Mouse (Mus musculus) c-Kit-negative CD71-positive TER-119-positive erythroid progenitor cells, embryonic 14.5 days (primary cell): Measurements from ENCODE around the gene Zbed3.
"Not testable (repeated sequence)": the region's sequence is repeated elsewhere in the genome, so short reads cannot be mapped to it uniquely, and the experiment has no call there.

Source experiments
- DNase-seq: peaks from one replicate; pipeline ENCODE4 v3.0.0-alpha.2; 2013; ENCODE audit warnings: low read depth, low spot score

Gene Zbed3

GRCm38 (mm10) chr13:95332086-95332899, 8.9 kb downstream of the Zbed3 start:
- DNase-seq, result no peak

- no peak for DNase-seq
Observed at GRCm38 (mm10) chr13:95336122-95336677, 12.8 kb downstream of the Zbed3 start.

GRCm38 (mm10) chr13:95343470-95343869, 20.1 kb downstream of the Zbed3 start:
- no peak for DNase-seq

- no peak for DNase-seq
Observed at GRCm38 (mm10) chr13:95345869-95346268, 22.5 kb downstream of the Zbed3 start.

GRCm38 (mm10) chr13:95347018-95347696, 23.7 kb downstream of the Zbed3 start:
- peak; percentile 38 for DNase-seq

DNA sequence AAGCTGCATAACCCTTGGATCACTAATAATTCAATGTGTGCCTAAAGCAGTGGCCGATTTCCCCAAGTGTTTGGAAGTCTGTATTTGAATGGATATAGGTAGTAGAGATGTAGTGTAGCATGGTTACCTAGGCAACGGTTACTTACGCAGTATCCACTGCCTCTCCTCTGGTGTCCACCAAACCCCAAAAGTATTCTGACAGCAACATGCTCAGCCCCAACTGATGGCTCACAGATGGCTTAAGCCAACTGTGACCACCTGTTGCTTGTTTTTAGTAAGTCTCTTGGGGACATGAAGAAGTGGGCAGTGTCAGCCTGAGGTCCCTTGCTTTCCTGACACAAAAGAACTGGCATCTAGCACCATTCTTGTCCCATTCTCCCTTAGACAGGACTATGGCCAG, 25.1 kb downstream of the Zbed3 start:
- no peak for DNase-seq

- no peak for DNase-seq
Observed at GRCm38 (mm10) chr13:95358223-95358622, 34.8 kb downstream of the Zbed3 start.

- DNase-seq, result no peak
Observed at GRCm38 (mm10) chr13:95363440-95363839, 40.0 kb downstream of the Zbed3 start.

- no peak for DNase-seq
Observed at GRCm38 (mm10) chr13:95366356-95366755, 42.9 kb downstream of the Zbed3 start.

DNA sequence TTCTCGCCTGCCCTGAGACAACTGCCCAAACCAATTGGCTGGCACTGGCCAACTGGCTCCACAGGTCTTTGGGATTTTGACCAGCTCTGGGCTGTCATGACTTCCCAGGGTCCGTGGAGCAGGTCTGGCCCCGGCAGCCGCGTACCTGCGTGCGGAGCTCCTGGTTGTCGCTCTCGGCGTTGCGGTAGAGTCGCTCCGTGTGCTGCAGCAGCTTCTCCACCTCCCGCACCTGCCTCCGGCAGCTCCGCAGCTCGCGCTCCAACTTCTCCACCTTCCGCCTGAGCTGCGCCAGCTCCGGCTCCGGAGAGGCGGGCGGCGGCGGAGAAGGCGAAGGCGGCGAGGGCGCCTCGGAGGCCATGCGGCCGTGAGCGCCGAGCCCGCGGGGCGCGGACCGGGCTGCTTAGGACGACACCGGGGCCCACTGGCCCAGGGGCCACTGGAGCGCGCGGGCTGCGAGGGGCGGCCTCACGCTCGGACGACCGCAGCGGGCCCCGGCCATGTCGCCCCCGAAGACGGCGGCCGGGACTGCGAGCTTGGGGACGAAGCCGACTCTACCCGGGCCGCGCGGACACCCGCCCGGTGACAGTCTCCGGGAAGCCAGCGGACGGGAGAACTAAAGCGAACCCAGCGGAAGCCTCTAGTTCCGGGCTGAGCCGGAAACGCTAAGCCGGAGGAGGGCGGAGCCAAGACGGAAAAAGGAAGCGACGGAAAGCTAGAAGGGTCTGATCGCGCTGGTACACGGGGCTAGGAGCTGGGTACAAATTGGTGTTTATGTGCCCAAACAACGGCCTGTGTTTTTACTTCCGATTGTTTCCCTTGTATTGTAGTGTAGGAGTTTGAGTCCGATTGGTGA, 51.5 kb downstream of the Zbed3 start, which contains the start of gene Aggf1:
Gene Aggf1, minus strand, starts transcription at position 652 of the 853 bp plus-strand sequence.
- DNase-seq, result peak; percentile 85

- DNase-seq, result no peak
Observed at GRCm38 (mm10) chr13:95375554-95375914, 52.1 kb downstream of the Zbed3 start.

- DNase-seq, result not testable (repeated sequence)
Observed at GRCm38 (mm10) chr13:95376689-95377289, 53.4 kb downstream of the Zbed3 start.

DNA sequence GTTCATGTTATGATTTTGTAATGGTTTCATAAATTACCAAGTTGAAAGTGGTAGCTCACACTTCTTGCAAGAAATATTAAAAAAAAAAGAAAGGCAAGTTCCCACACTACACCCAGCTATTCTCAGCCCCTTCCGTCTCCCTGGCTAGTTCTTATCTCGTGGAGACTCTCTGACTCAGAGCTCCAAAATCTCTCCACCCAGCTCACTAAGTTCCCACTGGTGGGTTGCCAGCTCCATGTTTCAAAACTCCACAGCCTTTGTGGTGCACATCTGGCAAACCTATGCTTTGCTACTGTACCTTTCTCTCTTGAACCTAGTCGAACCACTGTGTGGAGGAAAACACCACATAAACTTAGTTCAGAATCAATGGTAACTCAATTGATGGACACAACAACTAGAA, 55.3 kb downstream of the Zbed3 start:
- no peak for DNase-seq

DNA sequence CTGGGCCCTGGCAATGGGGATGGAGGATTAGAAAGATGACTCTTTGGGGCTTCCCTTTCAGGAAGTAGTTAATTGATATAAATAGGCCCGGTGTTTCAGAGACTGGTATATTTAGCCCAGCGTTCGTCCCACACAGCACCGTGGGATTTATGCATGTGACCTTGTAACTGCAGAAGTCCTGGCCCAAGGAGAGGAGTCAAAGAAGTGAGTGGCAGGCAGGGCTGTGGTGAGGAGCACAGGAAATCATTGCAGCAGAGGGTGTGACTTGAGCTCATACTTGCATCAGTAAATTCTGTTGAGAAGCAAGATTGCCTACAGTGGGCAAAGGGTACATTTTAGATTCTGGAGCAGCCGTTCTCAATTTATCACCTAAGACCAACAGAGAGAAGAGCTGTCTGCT, 59.0 kb downstream of the Zbed3 start:
- no peak for DNase-seq
